Mouse (Mus musculus): Measurements from ENCODE around the gene Gm28998.
"Not testable (repeated sequence)": the region's sequence is repeated elsewhere in the genome, so short reads cannot be mapped to it uniquely, and the experiment has no call there.

The Gm28998 gene

GRCm38 (mm10) chrY:7253487-7253886, at the start of gene Gm28998:
Gene Gm28998, plus strand, starts transcription at chrY:7253787.
- DNase-seq (ENCODE audit: low spot score), result not testable (repeated sequence)
